Mouse (Mus musculus): ENCODE results near the gene Il11ra2. TPM values are rescaled to one million over a fixed set of nuclear protein-coding genes. Genes with fewer than 3 reads are reported as not detected.
"Not testable (repeated sequence)": the region's sequence is repeated elsewhere in the genome, so short reads cannot be mapped to it uniquely, and the experiment has no call there.

Il11ra2 gene
- polyA plus RNA-seq (2012; ENCODE audit: insufficient read depth, insufficient read length, missing spikeins): not detected in 2 replicates

- not testable (repeated sequence) for H3K4me3 ChIP-seq (ENCODE audit: insufficient read depth, low read length); H3K4me1 ChIP-seq (ENCODE audit: control insufficient read depth, insufficient read depth, low read length); H3K27ac ChIP-seq (ENCODE audit: insufficient read depth, low read depth, low read length)
Measured at GRCm38 (mm10) chr4:42661793-42662192, at the start of gene Il11ra2. Gene Il11ra2 (minus strand): TSS chr4:42661893.

- not testable (repeated sequence) for H3K4me3 ChIP-seq (ENCODE audit: insufficient read depth, low read length); H3K27ac ChIP-seq (ENCODE audit: insufficient read depth, low read depth, low read length); H3K4me1 ChIP-seq (ENCODE audit: control insufficient read depth, insufficient read depth, low read length)
Measured at GRCm38 (mm10) chr4:42682183-42682524, 20.5 kb upstream of the Il11ra2 start.

GRCm38 (mm10) chr4:42681473-42682182 is 19.9 kb upstream of the Il11ra2 start:
- H3K4me1 ChIP-seq (ENCODE audit: control insufficient read depth, insufficient read depth, low read length); H3K4me3 ChIP-seq (ENCODE audit: insufficient read depth, low read length); H3K27ac ChIP-seq (ENCODE audit: insufficient read depth, low read depth, low read length): not testable (repeated sequence)

GRCm38 (mm10) chr4:42680374-42681356 is 19.0 kb upstream of the Il11ra2 start:
- H3K4me1 ChIP-seq (ENCODE audit: control insufficient read depth, insufficient read depth, low read length); H3K27ac ChIP-seq (ENCODE audit: insufficient read depth, low read depth, low read length); H3K4me3 ChIP-seq (ENCODE audit: insufficient read depth, low read length): not testable (repeated sequence)

GRCm38 (mm10) chr4:42679365-42679764 is 17.7 kb upstream of the Il11ra2 start:
- H3K4me1 ChIP-seq (ENCODE audit: control insufficient read depth, insufficient read depth, low read length); H3K4me3 ChIP-seq (ENCODE audit: insufficient read depth, low read length); H3K27ac ChIP-seq (ENCODE audit: insufficient read depth, low read depth, low read length): not testable (repeated sequence)

- H3K4me3 ChIP-seq (ENCODE audit: insufficient read depth, low read length); H3K27ac ChIP-seq (ENCODE audit: insufficient read depth, low read depth, low read length); H3K4me1 ChIP-seq (ENCODE audit: control insufficient read depth, insufficient read depth, low read length): not testable (repeated sequence)
Measured at GRCm38 (mm10) chr4:42675415-42675814, 13.7 kb upstream of the Il11ra2 start.

- not testable (repeated sequence) for H3K27ac ChIP-seq (ENCODE audit: insufficient read depth, low read depth, low read length); H3K4me3 ChIP-seq (ENCODE audit: insufficient read depth, low read length); H3K4me1 ChIP-seq (ENCODE audit: control insufficient read depth, insufficient read depth, low read length)
Measured at GRCm38 (mm10) chr4:42654951-42655350, 6.7 kb downstream of the Il11ra2 start, which contains the start of gene Ccl27b. Gene Ccl27b (plus strand): TSS chr4:42655251.

- not testable (repeated sequence) for H3K4me3 ChIP-seq (ENCODE audit: insufficient read depth, low read length); H3K4me1 ChIP-seq (ENCODE audit: control insufficient read depth, insufficient read depth, low read length); H3K27ac ChIP-seq (ENCODE audit: insufficient read depth, low read depth, low read length)
Measured at GRCm38 (mm10) chr4:42629419-42629818, 32.3 kb downstream of the Il11ra2 start, which contains the start of gene Gm2564. Gene Gm2564 (plus strand): TSS chr4:42629719.

- H3K4me1 ChIP-seq (ENCODE audit: control insufficient read depth, insufficient read depth, low read length); H3K4me3 ChIP-seq (ENCODE audit: insufficient read depth, low read length); H3K27ac ChIP-seq (ENCODE audit: insufficient read depth, low read depth, low read length): not testable (repeated sequence)
Measured at GRCm38 (mm10) chr4:42611895-42612294, 49.8 kb downstream of the Il11ra2 start, which contains the start of gene Gm10591. Gene Gm10591 (plus strand): TSS chr4:42612195.

Other genes starting within 250 kb of the Il11ra2 start
- not detected in 2 replicates for gene Gm21586, start 222.5 kb downstream of the Il11ra2 start, polyA plus RNA-seq (2012; ENCODE audit: insufficient read depth, insufficient read length, missing spikeins)
- gene Gm2163, start 195.1 kb downstream of the Il11ra2 start, polyA plus RNA-seq (2012; ENCODE audit: insufficient read depth, insufficient read length, missing spikeins): not detected in 2 replicates
- not detected in 2 replicates for gene Fam205a2, start 133.7 kb downstream of the Il11ra2 start, polyA plus RNA-seq (2012; ENCODE audit: insufficient read depth, insufficient read length, missing spikeins)
- not detected in 2 replicates for gene Gm10591, start 49.7 kb downstream of the Il11ra2 start, polyA plus RNA-seq (2012; ENCODE audit: insufficient read depth, insufficient read length, missing spikeins)
- not detected in 2 replicates for gene Gm2564, start 32.2 kb downstream of the Il11ra2 start, polyA plus RNA-seq (2012; ENCODE audit: insufficient read depth, insufficient read length, missing spikeins)
- not detected in 2 replicates for gene Ccl27b, start 6.6 kb downstream of the Il11ra2 start, polyA plus RNA-seq (2012; ENCODE audit: insufficient read depth, insufficient read length, missing spikeins)
- not detected in 2 replicates for gene 4930578G10Rik, start 73.7 kb upstream of the Il11ra2 start, polyA plus RNA-seq (2012; ENCODE audit: insufficient read depth, insufficient read length, missing spikeins)
- gene Ccl19, start 94.7 kb upstream of the Il11ra2 start, polyA plus RNA-seq (2012; ENCODE audit: insufficient read depth, insufficient read length, missing spikeins): not detected in 2 replicates
- not detected in 2 replicates for gene Ccl21a, start 112.1 kb upstream of the Il11ra2 start, polyA plus RNA-seq (2012; ENCODE audit: insufficient read depth, insufficient read length, missing spikeins)
- not detected in 2 replicates for gene Fam205a1, start 192.0 kb upstream of the Il11ra2 start, polyA plus RNA-seq (2012; ENCODE audit: insufficient read depth, insufficient read length, missing spikeins)
- gene Gm12394, start 194.9 kb upstream of the Il11ra2 start, polyA plus RNA-seq (2012; ENCODE audit: insufficient read depth, insufficient read length, missing spikeins): not detected in 2 replicates
- not detected in 2 replicates for gene Fam205c, start 212.3 kb upstream of the Il11ra2 start, polyA plus RNA-seq (2012; ENCODE audit: insufficient read depth, insufficient read length, missing spikeins)